Mouse (Mus musculus) midbrain, embryonic 12.5 days (tissue): Measurements from ENCODE around the gene Cnnm4. TPM values are rescaled to one million over a fixed set of nuclear protein-coding genes. Genes with fewer than 3 reads are reported as not detected.

ENCODE experiments used
- ATAC-seq: fragments of 200-750 bp; cut with Nextera tagmentation; 2 replicates; pipeline ENCODE4 v1.8.0; 2017; ENCODE audit warnings: low read depth, moderate TSS enrichment, moderate library complexity; ENCODE audit not compliant: low FRiP score
- H3K27ac ChIP-seq: fragments of 300-500 bp; sonication (generic); replicated peaks from 2 replicates; pipeline ENCODE4 v1.5.1; 2016; ENCODE audit warnings: mild to moderate bottlenecking
- H3K27me3 ChIP-seq: fragments of 300-500 bp; sonication (generic); 2 replicates; pipeline ENCODE4 v1.6.1; 2016; ENCODE audit warnings: mild to moderate bottlenecking
- H3K36me3 ChIP-seq: fragments of 300-500 bp; sonication (generic); 2 replicates; pipeline ENCODE4 v1.6.1; 2016
- H3K4me1 ChIP-seq: fragments of 300-500 bp; sonication (generic); 2 replicates; pipeline ENCODE4 v1.6.1; 2016
- H3K4me2 ChIP-seq: fragments of 300-500 bp; sonication (generic); replicated peaks from 2 replicates; pipeline ENCODE4 v1.6.1; 2016; ENCODE audit warnings: mild to moderate bottlenecking, moderate library complexity
- H3K4me3 ChIP-seq: fragments of 300-500 bp; sonication (generic); 2 replicates; pipeline ENCODE4 v1.5.1; 2016; ENCODE audit warnings: mild to moderate bottlenecking
- H3K9ac ChIP-seq: fragments of 300-500 bp; sonication (generic); replicated peaks from 2 replicates; pipeline ENCODE4 v1.6.1; 2016; ENCODE audit warnings: mild to moderate bottlenecking, moderate library complexity
- H3K9me3 ChIP-seq: fragments of 300-500 bp; sonication (generic); 2 replicates; pipeline ENCODE4 v1.6.1; 2016; ENCODE audit warnings: mild to moderate bottlenecking
- WGBS: fragments of 180-500 bp; shearing (Covaris S2); methylation state at CpG from one replicate; pipeline ENCODE4 v1.1.7; 2016; 5-methylcytosine and 5-hydroxymethylcytosine counted together
- polyA plus RNA-seq: library from polyadenylated mRNA; unstranded; fragments of >200 nt; fragmentation: Nextera tagmentation; extraction: Ambion mirVana; gene quantifications from 2 replicates; pipeline ENCODE4 v1.2.1, GENCODE M21; 2016

The Cnnm4 gene
- polyA plus RNA-seq, 1 experiment from 2014 or later, result 10.2 TPM

DNA sequence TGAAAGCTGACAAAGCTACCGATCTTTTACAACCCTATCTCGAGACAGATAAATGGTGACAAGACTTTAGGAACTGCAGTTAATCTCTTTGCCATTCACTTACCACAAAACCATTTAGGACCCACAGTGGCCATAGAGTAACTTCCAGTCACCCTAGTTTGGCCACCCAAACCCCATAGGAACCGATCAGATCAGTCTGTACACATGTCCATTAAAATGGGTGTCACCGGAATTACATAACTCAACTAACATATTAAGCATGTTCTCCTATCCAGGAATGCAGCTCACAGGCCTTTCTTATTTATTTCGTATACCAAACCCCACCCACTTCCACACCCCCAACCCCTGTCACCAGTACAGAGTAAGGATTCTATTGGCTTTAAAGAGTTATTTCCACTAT is 24.6 kb upstream of the Cnnm4 start:
- Histone ChIP-seq H3K27me3 (no peaks in the 10 kb centered on the region), H3K27ac (no peak overlapping the region), H3K36me3 (peaks cover 9% of the 10 kb centered on the region), H3K9ac (no peak overlapping the region), H3K4me1 (peaks cover 8% of the 10 kb centered on the region; the same call in 1 of the 2 replicates), H3K4me2 (no peak overlapping the region), H3K9me3 (no peaks in the 10 kb centered on the region), H3K4me3 (no peak overlapping the region)
- 86% methylated on average over 5 of the region's 5 CpGs for WGBS
- ATAC-seq, result no peak

DNA sequence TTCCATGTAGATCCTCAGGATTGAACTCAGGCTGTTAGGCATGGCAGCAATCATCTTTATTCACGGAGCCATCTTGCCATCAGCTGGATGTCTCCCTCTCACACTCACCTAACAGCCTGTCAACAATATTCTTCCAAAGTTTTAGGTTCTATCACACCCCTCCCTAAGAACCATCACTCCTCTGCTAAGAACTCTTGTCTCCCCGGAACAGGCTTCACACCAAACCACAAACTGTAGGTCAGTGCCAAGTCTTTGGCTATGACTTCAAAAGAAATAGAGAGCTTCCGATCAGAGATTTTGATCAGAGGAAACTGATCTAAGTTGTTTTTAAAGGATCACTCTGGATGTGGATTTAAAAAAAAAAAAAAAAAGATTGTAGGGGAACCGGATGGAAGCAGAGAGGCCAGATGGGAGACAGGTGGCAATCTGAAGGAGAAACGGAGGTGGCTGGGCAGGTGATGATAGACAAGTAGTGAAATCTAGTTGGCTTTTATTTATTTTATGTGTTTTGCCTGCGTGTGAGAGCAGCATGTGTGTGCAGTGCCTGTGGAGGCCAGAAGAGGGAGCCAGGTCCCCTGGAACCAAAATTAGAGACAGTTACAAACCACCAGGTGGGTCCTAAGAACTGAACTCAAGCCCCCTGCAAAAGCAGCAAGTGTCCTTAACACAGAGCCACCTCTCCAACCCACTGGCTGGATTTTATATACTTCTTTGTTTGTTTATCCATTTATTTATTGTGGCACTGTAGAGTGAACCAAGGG is 17.2 kb upstream of the Cnnm4 start:
- no peaks in the 10 kb centered on the region for H3K36me3 ChIP-seq
- H3K27me3 ChIP-seq, result no peaks in the 10 kb centered on the region
- no peak for ATAC-seq
- no peak overlapping the region for H3K4me2 ChIP-seq
- no peak overlapping the region for H3K4me3 ChIP-seq
- H3K9ac ChIP-seq, result no peak overlapping the region
- 86% methylated on average over 6 of the region's 6 CpGs for WGBS
- H3K27ac ChIP-seq, result no peak overlapping the region
- peaks cover 4% of the 10 kb centered on the region; the same call in 1 of the 2 replicates for H3K9me3 ChIP-seq
- no peaks in the 10 kb centered on the region for H3K4me1 ChIP-seq

DNA sequence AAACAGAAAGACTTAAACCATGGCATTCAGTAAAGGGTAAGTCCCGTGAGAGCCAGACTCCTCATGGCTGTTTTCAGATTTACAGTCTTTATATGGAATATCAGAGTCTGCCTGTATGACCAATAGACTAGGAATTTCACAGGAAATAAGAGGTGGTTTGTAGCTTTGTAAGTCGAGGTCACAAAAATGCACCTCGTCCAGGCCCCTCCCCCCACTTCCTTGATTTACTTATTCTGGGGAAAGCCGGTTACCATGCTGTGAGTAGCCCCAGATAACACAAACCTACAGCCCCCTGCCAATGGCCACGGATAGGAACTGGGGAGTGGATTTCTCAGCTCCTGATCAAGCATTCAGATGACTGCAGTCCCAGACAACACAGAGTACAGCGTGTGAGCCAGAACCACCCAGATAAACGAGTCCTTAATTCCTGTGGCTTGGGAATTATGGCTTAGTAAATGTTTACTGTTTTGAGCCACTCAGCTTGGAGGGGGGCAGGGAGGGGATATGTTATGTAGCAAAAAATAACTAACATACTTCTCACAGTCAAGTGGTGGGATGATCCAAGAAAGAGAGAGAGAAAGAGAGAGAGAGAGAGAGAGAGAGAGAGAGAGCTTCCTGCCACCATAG is 13.9 kb upstream of the Cnnm4 start:
- H3K9ac ChIP-seq, result no peak overlapping the region
- no peak overlapping the region for H3K27ac ChIP-seq
- H3K4me3 ChIP-seq, result no peak overlapping the region
- peaks cover 4% of the 10 kb centered on the region; the same call in 1 of the 2 replicates for H3K9me3 ChIP-seq
- no peak for ATAC-seq
- WGBS, result 51% methylated on average over 7 of the region's 7 CpGs
- H3K4me1 ChIP-seq, result no peaks in the 10 kb centered on the region
- no peaks in the 10 kb centered on the region for H3K27me3 ChIP-seq
- H3K36me3 ChIP-seq, result no peaks in the 10 kb centered on the region
- H3K4me2 ChIP-seq, result no peak overlapping the region

DNA sequence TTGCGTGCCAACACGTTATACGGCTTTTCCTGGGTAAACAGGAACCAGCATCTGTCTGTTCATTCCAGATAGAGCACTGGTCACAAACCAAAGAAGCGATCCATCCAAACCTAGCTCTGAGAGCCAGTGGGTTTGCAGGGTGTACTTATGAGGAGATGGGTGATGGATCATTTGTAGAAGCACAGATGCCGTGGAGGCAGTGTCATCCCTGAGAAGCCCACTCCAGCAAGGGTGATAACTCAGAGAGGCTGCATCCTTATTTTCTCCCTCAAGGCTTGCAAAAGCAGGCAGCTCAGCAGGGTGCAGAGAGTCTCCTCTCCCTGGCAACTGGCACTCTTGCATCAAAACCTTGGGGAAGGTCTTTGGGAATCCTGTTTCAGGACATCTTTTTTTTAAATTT is 13.3 kb upstream of the Cnnm4 start:
- peaks cover 4% of the 10 kb centered on the region; the same call in 1 of the 2 replicates for H3K9me3 ChIP-seq
- no peaks in the 10 kb centered on the region for H3K27me3 ChIP-seq
- no peak overlapping the region for H3K9ac ChIP-seq
- WGBS, result 85% methylated on average over 5 of the region's 5 CpGs
- H3K4me3 ChIP-seq, result no peak overlapping the region
- no peaks in the 10 kb centered on the region for H3K36me3 ChIP-seq
- H3K27ac ChIP-seq, result no peak overlapping the region
- ATAC-seq, result no peak
- H3K4me2 ChIP-seq, result no peak overlapping the region
- H3K4me1 ChIP-seq, result no peaks in the 10 kb centered on the region

DNA sequence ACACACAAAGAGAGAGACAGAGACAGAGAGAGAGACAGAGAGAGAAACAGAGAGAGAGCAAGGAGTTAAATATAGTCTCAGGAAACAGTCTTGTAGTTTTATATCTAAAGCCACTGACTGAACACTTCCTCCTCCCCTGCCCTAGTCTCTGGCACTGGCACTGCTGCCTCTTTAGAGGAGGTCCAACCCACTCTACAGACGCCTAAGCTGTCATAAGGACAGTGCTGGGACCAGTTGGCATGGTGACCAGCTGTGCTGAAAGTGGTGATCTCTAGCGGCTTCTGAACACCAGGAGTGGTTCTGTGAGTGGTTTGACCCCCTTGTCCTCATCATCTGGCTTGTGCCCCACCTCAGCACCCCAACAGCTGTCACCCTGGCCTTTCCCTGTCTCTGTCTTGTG is 9.6 kb upstream of the Cnnm4 start:
- Histone ChIP-seq H3K9ac (no peak overlapping the region), H3K4me3 (no peak overlapping the region), H3K27ac (no peak overlapping the region), H3K4me1 (no peaks in the 10 kb centered on the region), H3K9me3 (no peaks in the 10 kb centered on the region), H3K27me3 (peaks cover 3% of the 10 kb centered on the region; the same call in 1 of the 2 replicates), H3K4me2 (no peak overlapping the region), H3K36me3 (no peaks in the 10 kb centered on the region)
- WGBS, result 64% methylated on average over 2 of the region's 2 CpGs
- no peak for ATAC-seq

DNA sequence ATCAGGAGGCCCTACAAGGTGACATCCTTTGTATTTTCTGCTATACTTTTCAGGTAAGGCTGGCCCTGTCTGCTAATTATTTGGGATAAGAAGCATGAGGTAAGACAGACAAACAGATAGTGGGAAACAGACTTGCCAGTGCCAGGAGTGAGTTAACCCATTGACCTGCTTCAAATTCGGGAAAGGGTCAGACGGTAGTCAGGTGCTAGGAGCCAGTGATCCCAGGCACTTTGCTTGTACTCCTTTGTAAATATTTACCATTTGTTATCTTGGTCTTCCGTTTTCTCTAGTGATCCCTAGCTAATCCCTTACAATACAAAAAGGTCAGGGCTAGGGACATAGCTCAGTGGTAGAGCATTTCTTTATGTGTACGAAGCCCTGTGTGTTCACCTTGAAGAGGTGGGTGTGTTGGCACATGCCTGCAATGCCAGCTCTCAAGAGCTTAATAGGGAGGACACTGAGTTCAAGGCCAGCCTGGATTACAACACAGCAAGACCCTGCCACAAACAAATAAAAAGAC is 5.7 kb upstream of the Cnnm4 start:
- H3K9me3 ChIP-seq, result no peaks in the 10 kb centered on the region
- ATAC-seq, result no peak
- WGBS, result 81% methylated on average over 4 of the region's 4 CpGs
- H3K4me3 ChIP-seq, result no peak overlapping the region
- H3K4me2 ChIP-seq, result no peak overlapping the region
- no peaks in the 10 kb centered on the region for H3K36me3 ChIP-seq
- no peak overlapping the region for H3K27ac ChIP-seq
- no peak overlapping the region for H3K9ac ChIP-seq
- peaks cover under 1% of the 10 kb centered on the region for H3K4me1 ChIP-seq
- H3K27me3 ChIP-seq, result peaks cover 11% of the 10 kb centered on the region; the same call in 1 of the 2 replicates

DNA sequence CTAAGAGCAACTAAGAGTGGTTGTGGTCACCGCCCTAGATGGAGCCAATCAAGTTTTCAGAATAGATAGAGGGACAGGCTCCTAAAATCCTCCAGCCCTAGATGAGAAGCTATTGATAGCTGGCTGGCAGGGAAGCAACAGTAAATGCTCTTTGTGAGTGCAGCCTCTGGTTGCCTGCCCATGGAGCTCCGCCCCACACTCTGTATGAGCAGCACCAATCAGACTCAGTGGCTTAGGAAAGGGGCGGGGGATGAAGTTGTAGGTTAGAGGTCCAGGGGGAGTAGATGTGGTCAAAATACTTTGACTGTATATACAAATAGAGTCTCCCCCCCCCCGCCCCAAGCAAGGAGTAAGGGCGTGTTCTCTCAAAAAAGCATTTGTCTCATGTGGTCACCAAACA is 4.0 kb upstream of the Cnnm4 start:
- WGBS, result 57% methylated on average over 5 of the region's 5 CpGs
- no peak for ATAC-seq
- Histone ChIP-seq H3K9me3 (no peaks in the 10 kb centered on the region), H3K36me3 (no peaks in the 10 kb centered on the region), H3K4me1 (peaks cover 13% of the 10 kb centered on the region), H3K27ac (no peak overlapping the region), H3K4me2 (no peak overlapping the region), H3K27me3 (peaks cover 11% of the 10 kb centered on the region; the same call in 1 of the 2 replicates), H3K9ac (no peak overlapping the region), H3K4me3 (no peak overlapping the region)

DNA sequence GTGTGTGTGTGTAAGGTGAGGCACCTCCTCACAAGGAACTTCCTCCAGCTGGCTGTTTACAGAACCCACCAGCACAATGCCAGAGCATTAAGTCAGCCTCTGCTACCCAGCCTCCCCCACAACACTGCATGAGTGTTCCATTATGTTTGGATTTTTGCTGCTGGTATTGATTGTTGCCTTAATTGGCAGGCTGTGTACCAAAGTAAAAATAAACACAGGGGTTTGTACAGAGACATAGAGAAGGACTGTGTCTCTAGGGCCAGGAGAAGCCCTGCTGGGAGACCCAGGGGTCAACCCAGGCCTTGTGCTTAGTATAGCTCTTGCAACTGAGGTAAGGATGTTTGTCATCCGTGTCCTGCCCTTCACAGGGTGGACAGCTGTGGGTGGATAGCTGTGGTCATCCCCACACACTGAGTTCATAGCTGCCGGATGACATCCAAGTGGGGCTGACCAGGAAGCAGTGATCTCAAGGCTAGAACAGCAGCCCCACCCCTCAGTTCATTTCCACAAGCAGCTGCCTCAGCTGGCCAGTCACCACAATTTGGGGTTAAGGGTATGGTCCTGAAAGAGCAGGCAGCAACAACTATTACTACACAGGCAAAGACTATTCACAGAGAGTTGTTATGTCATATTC is 1.5 kb upstream of the Cnnm4 start:
- no peak overlapping the region for H3K9ac ChIP-seq
- H3K4me3 ChIP-seq, result no peak overlapping the region
- H3K4me2 ChIP-seq, result no peak overlapping the region
- H3K36me3 ChIP-seq, result no peaks in the 10 kb centered on the region
- peaks cover 38% of the 10 kb centered on the region for H3K4me1 ChIP-seq
- 47% methylated on average over 2 of the region's 2 CpGs for WGBS
- no peaks in the 10 kb centered on the region for H3K9me3 ChIP-seq
- no peak overlapping the region for H3K27ac ChIP-seq
- H3K27me3 ChIP-seq, result 0 out of 2 replicates have a peak, but pooled peaks cover 7% of the 10 kb centered on the region
- no peak for ATAC-seq

DNA sequence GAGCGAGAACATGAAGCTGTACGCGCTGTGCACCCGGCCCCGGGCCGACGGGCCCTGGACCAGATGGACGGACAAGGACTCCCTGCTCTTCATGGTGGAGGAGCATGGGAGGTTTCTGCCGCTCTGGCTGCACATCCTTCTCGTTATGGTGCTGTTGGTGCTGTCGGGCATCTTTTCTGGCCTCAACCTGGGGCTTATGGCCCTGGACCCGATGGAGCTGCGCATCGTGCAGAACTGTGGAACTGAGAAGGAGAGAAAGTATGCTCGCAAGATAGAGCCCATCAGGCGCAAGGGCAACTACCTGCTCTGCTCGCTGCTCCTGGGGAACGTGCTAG is 653 bp downstream of the Cnnm4 start:
- WGBS, result 15% methylated on average over 18 of the region's 18 CpGs
- peaks cover 57% of the 10 kb centered on the region for H3K4me1 ChIP-seq
- ATAC-seq, result no peak; the same call in 1 of the 2 replicates

DNA sequence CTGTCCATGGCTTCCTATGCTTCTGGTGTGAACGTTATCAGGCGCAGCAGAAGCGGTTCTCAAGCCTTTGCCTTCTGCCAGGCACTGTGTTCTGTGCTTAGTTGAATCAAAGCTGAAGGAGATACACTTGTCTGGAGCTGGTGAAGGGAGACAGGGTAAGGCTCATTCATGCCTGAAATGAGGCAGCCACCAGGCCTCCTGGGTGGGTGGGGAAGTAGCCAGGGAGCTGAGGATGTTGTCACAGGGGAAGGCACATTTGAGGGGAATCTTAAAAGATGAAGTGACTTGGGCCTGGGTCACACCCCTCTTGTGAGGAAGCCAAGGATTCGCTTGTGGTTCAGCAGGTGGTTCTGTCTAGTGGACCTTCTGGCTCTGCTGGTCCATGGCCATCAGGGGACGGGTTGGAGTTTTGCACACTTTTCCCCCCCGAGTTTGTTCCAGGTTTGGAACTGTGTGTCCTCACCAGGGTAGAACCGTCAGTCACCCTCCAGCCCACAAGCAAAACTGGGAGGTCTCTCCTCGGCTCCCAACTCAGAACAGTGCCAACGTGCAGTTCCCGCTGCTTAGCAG is 1.9 kb downstream of the Cnnm4 start:
- no peaks in the 10 kb centered on the region for H3K9me3 ChIP-seq
- no peak overlapping the region for H3K4me3 ChIP-seq
- no peak overlapping the region for H3K27ac ChIP-seq
- peaks cover 57% of the 10 kb centered on the region for H3K4me1 ChIP-seq
- no peak overlapping the region for H3K9ac ChIP-seq
- 0 out of 2 replicates have a peak, but pooled peaks cover 5% of the 10 kb centered on the region for H3K27me3 ChIP-seq
- no peak for ATAC-seq
- 77% methylated on average over 10 of the region's 10 CpGs for WGBS
- H3K36me3 ChIP-seq, result no peaks in the 10 kb centered on the region
- peak overlapping the region; percentile 75 for H3K4me2 ChIP-seq

More for the DNA sequence above, 653 bp downstream of the Cnnm4 start:
- Histone ChIP-seq H3K27ac (peak overlapping the region; percentile 60; the same call in 1 of the 2 replicates), H3K36me3 (no peaks in the 10 kb centered on the region), H3K27me3 (0 out of 2 replicates have a peak, but pooled peaks cover 7% of the 10 kb centered on the region), H3K4me3 (peak overlapping the region; percentile 68), H3K9me3 (no peaks in the 10 kb centered on the region), H3K9ac (peak overlapping the region; percentile 65), H3K4me2 (peak overlapping the region; percentile 75)

DNA sequence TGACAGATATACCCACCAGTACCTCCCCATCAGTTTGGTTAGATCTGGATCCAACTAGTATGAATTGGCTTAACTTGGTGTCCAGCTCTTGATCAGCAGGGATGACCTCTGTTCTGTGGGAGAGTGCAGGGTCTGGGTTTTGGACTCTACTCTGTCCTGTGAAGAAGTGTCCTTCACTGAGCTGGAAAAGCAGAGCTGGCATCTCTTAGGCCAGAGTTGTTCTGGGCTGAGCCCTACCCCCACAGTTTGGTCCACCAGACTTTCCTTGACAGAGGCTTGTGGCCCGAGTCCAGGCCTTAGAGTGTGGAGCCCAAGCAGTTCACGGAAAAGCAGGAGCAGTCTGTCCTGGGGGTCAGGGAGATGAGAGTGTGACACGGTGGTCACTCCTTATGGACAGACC is 3.2 kb downstream of the Cnnm4 start:
- Histone ChIP-seq H3K9me3 (no peaks in the 10 kb centered on the region), H3K9ac (no peak overlapping the region)

More for the DNA sequence above, 3.2 kb downstream of the Cnnm4 start:
- 68% methylated on average over 3 of the region's 3 CpGs for whole genome bisulfite sequencing
- Histone ChIP-seq H3K27ac (no peak overlapping the region), H3K36me3 (no peaks in the 10 kb centered on the region), H3K4me3 (no peak overlapping the region), H3K4me2 (peak overlapping the region; percentile 75), H3K4me1 (peaks cover 57% of the 10 kb centered on the region), H3K27me3 (no peaks in the 10 kb centered on the region)
- ATAC-seq, result no peak
